Mouse (Mus musculus) olfactory bulb, adult 2 months (tissue): ENCODE results near the gene Cdt1.

ENCODE experiments used
- CTCF ChIP-seq: fragments of 200-500 bp; IDR thresholded peaks from 2 replicates; pipeline ENCODE4 v1.5.1; 2012; ENCODE audit warnings: low read depth, mild to moderate bottlenecking, low read length, moderate library complexity; ENCODE audit not compliant: insufficient read depth
- POLR2A ChIP-seq: fragments of 200-500 bp; IDR thresholded peaks from 2 replicates; pipeline ENCODE4 v1.6.1; 2012; ENCODE audit warnings: mild to moderate bottlenecking, low read depth, low read length, moderate library complexity; ENCODE audit not compliant: insufficient read depth

- TF ChIP-seq POLR2A (no peak), CTCF (no peak)
Observed at GRCm38 (mm10) chr8:122622727-122623126, 54.9 kb downstream of the Cdt1 start, which contains the start of gene Pabpn1l.
